Mouse (Mus musculus): ENCODE results near the gene Cysrt1. TPM values are rescaled to one million over a fixed set of nuclear protein-coding genes. Genes with fewer than 3 reads are reported as not detected.
A peak's percentile ranks its signal among the peaks of the same experiment; 100 is the strongest.

Cysrt1 gene
- polyA plus RNA-seq, 1 experiment: not detected

DNA sequence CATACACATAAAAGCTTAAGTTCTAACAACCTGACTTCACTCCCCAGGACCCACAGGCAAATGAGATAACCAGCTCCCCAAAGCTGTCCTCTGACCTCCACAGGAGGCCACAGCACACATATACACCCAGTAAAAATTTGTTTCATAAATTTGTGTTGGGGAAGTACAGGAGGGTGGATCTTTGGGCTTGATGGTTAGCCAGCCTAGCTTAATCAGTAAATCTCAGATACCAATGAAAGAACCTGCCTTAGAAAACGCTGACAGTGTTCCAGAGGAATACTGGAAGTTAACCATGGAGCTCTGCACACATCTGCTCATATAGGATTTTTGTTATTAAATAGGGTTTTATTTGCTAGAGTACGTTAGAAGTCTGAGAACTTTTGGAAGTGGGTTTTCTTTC is 24.6 kb downstream of the Cysrt1 start:
- no peak overlapping the region for H3K27ac ChIP-seq (ENCODE audit: insufficient read depth, low read depth, low read length)
- H3K4me1 ChIP-seq (ENCODE audit: control insufficient read depth, insufficient read depth, low read length): no peaks in the 10 kb centered on the region
- H3K4me3 ChIP-seq (ENCODE audit: insufficient read depth, low read length): no peak overlapping the region
- TF ChIP-seq CTCF (IDR thresholded peaks at IDR 0.05; ENCODE audit: low read depth, low read length): no peak
- TF ChIP-seq POLR2A (IDR thresholded peaks at IDR 0.05; ENCODE audit: borderline replicate concordance, low read depth, low read length): no peak

DNA sequence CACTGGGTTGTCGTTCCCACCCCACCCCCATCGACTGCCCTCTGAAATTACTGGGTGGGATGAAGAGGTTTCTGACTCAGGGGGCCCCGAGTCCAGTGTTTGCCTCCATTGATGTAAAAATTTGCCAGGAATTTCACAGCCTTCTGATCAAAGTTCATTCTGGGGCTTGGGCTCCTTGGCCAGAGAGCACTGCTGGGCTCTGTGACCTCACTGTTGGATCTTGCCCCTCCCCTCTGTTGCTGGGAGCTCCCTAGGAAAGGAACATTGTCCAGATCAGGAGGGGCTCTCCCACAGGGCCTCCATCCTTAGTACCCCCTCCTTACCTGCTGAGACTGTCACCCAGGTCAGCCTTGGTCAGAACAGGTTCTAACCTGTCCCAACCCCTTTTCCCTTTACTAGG is 27.8 kb downstream of the Cysrt1 start, which contains the start of gene Stpg3:
Gene Stpg3, minus strand, starts transcription at position 194 of the 400 bp plus-strand sequence.
- H3K4me1 ChIP-seq (ENCODE audit: control insufficient read depth, insufficient read depth, low read length): peaks cover 11% of the 10 kb centered on the region
- no peak within 1 kb of the TSS for H3K4me3 ChIP-seq (ENCODE audit: insufficient read depth, low read length)
- TF ChIP-seq CTCF (IDR thresholded peaks at IDR 0.05; ENCODE audit: low read depth, low read length) (no peak), POLR2A (IDR thresholded peaks at IDR 0.05; ENCODE audit: borderline replicate concordance, low read depth, low read length) (no peak)
- no peak within 1 kb of the TSS for H3K27ac ChIP-seq (ENCODE audit: insufficient read depth, low read depth, low read length)

DNA sequence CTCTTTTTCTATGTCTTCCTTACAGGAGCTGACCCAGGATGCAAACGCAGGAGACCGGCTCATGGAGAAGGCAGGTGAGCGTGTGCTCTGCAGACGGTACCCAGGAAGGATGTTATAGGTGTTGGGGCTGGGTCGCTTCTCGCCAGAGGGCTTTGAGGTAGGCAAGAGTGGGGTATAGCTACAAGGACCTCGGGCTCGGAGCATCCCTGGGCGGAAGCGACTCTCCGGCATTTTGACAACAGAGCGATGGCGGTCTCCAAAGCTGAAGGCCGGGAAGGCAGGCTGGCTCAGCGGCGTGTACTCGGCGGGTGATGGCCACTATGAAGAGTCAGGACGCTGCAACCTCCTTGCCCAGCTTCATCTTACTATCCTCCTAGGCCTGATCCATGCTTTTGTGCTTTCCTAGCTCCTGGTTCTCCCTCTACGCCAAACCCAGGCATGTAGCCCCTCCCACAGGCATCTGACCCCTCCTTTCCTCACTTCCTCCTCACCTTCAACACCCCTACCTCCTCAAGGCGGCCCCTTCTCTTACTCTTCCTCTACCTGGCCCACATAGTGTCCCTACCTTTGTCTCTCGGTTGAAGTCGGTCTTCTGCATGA is 28.9 kb downstream of the Cysrt1 start:
- no peak overlapping the region for H3K27ac ChIP-seq (ENCODE audit: insufficient read depth, low read depth, low read length)
- H3K4me3 ChIP-seq (ENCODE audit: insufficient read depth, low read length): no peak overlapping the region
- H3K4me1 ChIP-seq (ENCODE audit: control insufficient read depth, insufficient read depth, low read length): peaks cover 11% of the 10 kb centered on the region
- TF ChIP-seq CTCF (IDR thresholded peaks at IDR 0.05; ENCODE audit: low read depth, low read length) (no peak), POLR2A (IDR thresholded peaks at IDR 0.05; ENCODE audit: borderline replicate concordance, low read depth, low read length) (no peak)

DNA sequence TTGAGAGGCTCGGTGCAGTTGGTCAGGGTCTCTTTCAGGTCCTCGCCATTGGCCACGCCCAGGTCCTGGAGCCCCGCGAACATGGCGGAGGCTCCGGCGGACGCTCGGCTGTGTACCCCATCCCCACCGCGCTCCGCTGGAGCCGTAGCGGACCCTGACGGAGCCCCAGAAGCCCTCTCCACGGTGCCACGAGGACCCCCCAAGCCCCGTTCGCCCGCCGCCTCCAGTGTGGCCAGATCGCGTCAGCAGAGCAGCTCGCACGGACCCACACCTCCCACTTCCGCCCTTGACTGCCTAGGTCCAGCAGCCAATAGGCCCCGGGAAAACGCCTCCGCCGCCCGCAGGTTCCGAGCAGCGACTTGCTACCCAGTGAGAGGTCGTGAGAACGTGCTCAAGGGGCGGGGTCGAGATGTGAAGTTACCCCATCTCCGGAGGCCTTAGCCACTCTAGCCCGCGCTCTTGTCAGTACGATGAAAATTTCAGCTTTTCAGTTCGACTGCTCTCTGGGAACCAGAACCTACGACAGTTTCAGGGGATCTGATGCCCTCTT is 31.1 kb downstream of the Cysrt1 start, which contains the start of gene Nelfb:
Gene Nelfb, minus strand, starts transcription at position 369 of the 550 bp plus-strand sequence.
- no peak for TF ChIP-seq POLR2A (IDR thresholded peaks at IDR 0.05; ENCODE audit: borderline replicate concordance, low read depth, low read length)
- no peak for TF ChIP-seq CTCF (IDR thresholded peaks at IDR 0.05; ENCODE audit: low read depth, low read length)
- Histone ChIP-seq H3K27ac (ENCODE audit: insufficient read depth, low read depth, low read length) (peak within 1 kb of the TSS; percentile 58), H3K4me3 (ENCODE audit: insufficient read depth, low read length) (peak within 1 kb of the TSS; percentile 97), H3K4me1 (ENCODE audit: control insufficient read depth, insufficient read depth, low read length) (peaks cover 11% of the 10 kb centered on the region)

DNA sequence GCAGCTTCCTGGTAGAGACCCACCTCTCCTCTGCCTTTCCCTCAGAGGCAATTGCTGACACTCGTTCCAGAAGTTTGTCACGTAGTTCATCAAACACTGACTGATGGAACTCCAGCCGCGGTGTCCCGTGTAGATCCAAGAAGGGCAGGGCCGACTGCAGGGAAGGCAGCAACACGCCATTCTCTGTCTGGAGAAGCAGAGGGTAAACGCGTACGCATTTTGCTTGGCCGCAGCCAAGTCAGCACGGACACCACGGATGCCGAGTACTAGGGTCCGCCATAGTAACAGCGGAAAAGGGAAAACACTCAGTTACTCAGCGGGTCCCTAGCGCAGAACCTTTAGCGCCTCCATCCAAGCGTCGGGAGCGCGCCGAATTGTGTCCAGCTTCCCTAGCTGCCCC is 31.6 kb downstream of the Cysrt1 start:
- TF ChIP-seq POLR2A (IDR thresholded peaks at IDR 0.05; ENCODE audit: borderline replicate concordance, low read depth, low read length) (no peak), CTCF (IDR thresholded peaks at IDR 0.05; ENCODE audit: low read depth, low read length) (no peak)
- H3K4me3 ChIP-seq (ENCODE audit: insufficient read depth, low read length): peak overlapping the region; percentile 97
- H3K4me1 ChIP-seq (ENCODE audit: control insufficient read depth, insufficient read depth, low read length): peaks cover 11% of the 10 kb centered on the region
- H3K27ac ChIP-seq (ENCODE audit: insufficient read depth, low read depth, low read length): peak overlapping the region; percentile 58; the same call in 1 of the 2 replicates

DNA sequence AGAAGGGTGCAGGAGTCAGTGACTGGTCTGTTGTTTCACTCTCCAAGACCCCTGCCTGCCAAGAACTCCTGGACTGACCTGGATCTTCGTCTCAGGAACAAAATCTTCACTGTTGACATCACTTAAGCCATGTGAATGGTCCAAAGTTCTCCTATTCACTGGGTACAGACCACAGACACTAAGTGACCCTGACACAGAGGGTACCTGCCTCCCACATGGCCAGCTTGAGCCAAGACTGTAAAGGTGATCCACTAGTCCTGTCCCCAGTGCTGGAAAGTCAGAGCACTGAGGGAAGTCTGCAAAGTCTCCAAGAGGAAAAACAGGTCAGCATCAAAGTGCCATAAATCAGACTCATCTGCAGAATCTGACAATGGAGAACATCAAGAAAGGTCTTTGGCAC is 34.7 kb downstream of the Cysrt1 start:
- Histone ChIP-seq H3K4me1 (ENCODE audit: control insufficient read depth, insufficient read depth, low read length) (peaks cover 11% of the 10 kb centered on the region), H3K27ac (ENCODE audit: insufficient read depth, low read depth, low read length) (no peak overlapping the region), H3K4me3 (ENCODE audit: insufficient read depth, low read length) (no peak overlapping the region)
- no peak for TF ChIP-seq CTCF (IDR thresholded peaks at IDR 0.05; ENCODE audit: low read depth, low read length)
- TF ChIP-seq POLR2A (IDR thresholded peaks at IDR 0.05; ENCODE audit: borderline replicate concordance, low read depth, low read length): no peak

DNA sequence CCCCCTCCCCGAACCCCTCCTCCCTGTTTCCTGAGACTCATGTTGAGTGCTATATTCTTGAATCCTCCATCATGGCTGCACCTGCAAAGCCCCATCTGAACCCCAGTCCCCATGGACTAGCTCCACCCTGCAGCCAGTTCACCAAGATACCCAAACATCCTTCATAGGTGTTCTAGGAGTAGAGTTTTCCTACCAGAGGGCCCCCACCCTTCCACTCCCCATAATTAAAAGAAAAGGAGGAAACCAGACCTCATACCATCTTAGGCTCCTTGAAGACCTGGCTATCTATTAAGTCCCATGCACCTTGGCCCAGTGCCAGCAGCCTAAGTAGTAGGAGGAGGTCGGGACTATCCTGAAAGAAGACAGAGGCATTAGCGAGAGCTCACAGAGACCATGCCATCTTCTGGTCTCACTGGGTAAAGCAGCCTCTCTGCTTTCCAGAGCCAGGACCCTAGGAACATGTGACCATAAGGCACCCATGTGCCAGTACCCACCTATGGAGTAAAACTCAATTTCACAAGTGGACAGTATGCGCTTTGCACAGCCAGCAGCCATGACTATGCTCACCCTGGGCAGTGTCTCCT is 38.5 kb downstream of the Cysrt1 start:
- Histone ChIP-seq H3K4me1 (ENCODE audit: control insufficient read depth, insufficient read depth, low read length) (peaks cover 3% of the 10 kb centered on the region; the same call in 1 of the 2 replicates), H3K4me3 (ENCODE audit: insufficient read depth, low read length) (no peak overlapping the region), H3K27ac (ENCODE audit: insufficient read depth, low read depth, low read length) (no peak overlapping the region)
- TF ChIP-seq POLR2A (IDR thresholded peaks at IDR 0.05; ENCODE audit: borderline replicate concordance, low read depth, low read length) (no peak), CTCF (IDR thresholded peaks at IDR 0.05; ENCODE audit: low read depth, low read length) (no peak)

DNA sequence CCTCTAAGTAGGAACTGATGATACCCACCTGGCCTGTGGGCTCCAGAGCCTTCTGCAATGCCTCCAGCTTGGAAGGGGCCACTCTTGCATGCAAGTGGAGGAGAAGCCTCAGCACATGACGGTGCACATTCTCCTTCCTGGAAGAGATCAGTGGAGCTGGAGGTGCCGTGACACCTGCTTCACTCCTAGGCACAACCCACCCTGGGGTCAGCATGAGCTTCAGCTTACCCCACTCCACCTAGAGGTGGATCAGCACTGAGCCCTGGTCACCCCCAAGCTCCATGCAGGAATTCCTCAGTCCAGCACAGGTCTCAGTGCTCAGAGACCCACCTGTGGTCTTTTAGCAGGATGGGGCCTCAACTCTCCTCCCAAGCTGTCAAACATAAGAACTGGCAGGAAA is 41.6 kb downstream of the Cysrt1 start:
- TF ChIP-seq CTCF (IDR thresholded peaks at IDR 0.05; ENCODE audit: low read depth, low read length): no peak
- no peak for TF ChIP-seq POLR2A (IDR thresholded peaks at IDR 0.05; ENCODE audit: borderline replicate concordance, low read depth, low read length)
- no peak overlapping the region for H3K27ac ChIP-seq (ENCODE audit: insufficient read depth, low read depth, low read length)
- no peak overlapping the region for H3K4me3 ChIP-seq (ENCODE audit: insufficient read depth, low read length)
- H3K4me1 ChIP-seq (ENCODE audit: control insufficient read depth, insufficient read depth, low read length): peaks cover 15% of the 10 kb centered on the region

DNA sequence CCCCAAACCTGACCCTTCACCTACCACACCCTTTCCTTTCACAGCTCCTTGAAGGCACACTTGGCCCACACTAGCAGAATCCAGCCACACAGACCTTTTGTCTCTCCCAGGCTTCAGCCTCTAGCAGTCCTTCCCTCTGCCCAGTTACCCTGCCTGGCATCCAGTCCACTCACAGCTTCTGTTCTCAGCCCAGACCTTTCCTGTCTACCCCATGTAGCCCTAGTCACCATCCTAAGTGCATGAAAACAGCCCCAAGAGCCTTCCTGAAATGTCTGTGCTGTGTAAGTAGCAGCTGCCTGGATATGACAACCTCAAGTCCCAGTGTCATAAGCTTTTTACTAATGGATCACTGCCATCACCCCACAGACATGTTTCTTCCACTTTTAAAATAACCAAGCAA is 44.3 kb downstream of the Cysrt1 start:
- Histone ChIP-seq H3K27ac (ENCODE audit: insufficient read depth, low read depth, low read length) (peak overlapping the region; percentile 87; the same call in 1 of the 2 replicates), H3K4me1 (ENCODE audit: control insufficient read depth, insufficient read depth, low read length) (peaks cover 21% of the 10 kb centered on the region), H3K4me3 (ENCODE audit: insufficient read depth, low read length) (no peak overlapping the region)
- TF ChIP-seq CTCF (IDR thresholded peaks at IDR 0.05; ENCODE audit: low read depth, low read length) (no peak), POLR2A (IDR thresholded peaks at IDR 0.05; ENCODE audit: borderline replicate concordance, low read depth, low read length) (no peak)

DNA sequence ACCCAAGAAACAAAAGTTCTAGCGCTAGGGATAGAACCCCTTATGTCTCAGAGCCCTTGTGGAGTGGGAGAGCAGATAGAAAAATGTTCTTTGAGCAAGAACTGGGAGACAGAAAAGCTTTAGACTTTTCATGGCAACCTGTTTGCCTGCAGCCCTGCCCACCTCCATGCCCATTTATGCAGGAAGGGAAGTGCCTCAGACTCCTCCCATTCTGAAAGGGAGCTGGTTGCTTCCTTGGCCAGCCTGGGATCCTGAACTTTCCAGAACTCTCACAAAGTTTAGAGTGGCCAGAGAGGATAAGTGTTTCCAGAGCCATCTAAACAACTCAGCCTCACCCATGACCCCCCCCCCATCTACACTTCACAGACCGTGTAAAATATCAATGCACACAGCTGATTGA is 45.1 kb downstream of the Cysrt1 start:
- no peak for TF ChIP-seq CTCF (IDR thresholded peaks at IDR 0.05; ENCODE audit: low read depth, low read length)
- no peak for TF ChIP-seq POLR2A (IDR thresholded peaks at IDR 0.05; ENCODE audit: borderline replicate concordance, low read depth, low read length)

More for the DNA sequence above, 45.1 kb downstream of the Cysrt1 start:
- Histone ChIP-seq H3K4me3 (ENCODE audit: insufficient read depth, low read length) (peak overlapping the region; percentile 76), H3K27ac (ENCODE audit: insufficient read depth, low read depth, low read length) (peak overlapping the region; percentile 87), H3K4me1 (ENCODE audit: control insufficient read depth, insufficient read depth, low read length) (peaks cover 21% of the 10 kb centered on the region)
